Mouse (Mus musculus): ENCODE measurements around the gene Clmp.

- TF ChIP-seq POLR2A (IDR thresholded peaks at IDR 0.05; ENCODE audit: borderline replicate concordance, control insufficient read depth, low read depth, low read length) (no peak), CTCF (IDR thresholded peaks at IDR 0.05; ENCODE audit: control insufficient read depth, insufficient read depth, low read length) (no peak)
Measured at GRCm38 (mm10) chr9:40749832-40750620, 64.3 kb downstream of the Clmp start.
